In the genomic region with DNA sequence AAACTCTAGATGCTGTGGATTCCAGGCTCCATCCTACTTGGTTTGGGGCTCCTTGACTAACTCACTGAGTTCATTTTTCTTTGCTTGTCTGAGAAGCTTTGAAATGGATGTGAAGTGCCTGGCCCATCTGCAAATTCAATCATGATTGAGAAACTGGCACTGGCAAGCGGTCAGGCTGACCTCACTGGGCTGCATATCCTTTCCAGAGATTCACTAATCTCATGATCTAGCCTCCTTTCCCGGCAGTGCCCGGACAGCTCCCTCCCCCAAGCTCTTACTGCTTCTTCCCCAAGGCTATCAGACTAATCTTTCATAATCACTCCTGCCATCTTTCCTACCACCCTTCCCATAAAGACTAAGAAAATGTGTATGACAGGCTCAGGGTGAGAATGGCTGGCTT, we compare ENCODE assay signal across 27 mouse cellular contexts.
DNase-seq lines count a peak whose midpoint lies in the region; ATAC-seq and TF ChIP-seq lines count a peak whose summit lies in the region.
"Had no signal": no experiment of that assay in that cellular context is flagged by ENCODE, and none has a peak within 500 bp of the region (broad histone marks: within the 10 kb centered on the region; RNA-seq: fewer than 3 reads in every experiment).

No protein-coding gene starts in this region.

- TF ChIP-seq CTCF in liver, adult 2 months (IDR thresholded peaks at IDR 0.05; ENCODE audit: low read depth, low read length): no peak

- WGBS in liver, adult 2 months: 21% methylated on average over 3 of the region's 3 CpGs
- 63% methylated on average over 3 of the region's 3 CpGs for WGBS in liver, embryonic 12.5 days (ENCODE audit: insufficient replicate concordance)

- H3K36me3 ChIP-seq in liver, adult 2 months (ENCODE audit: control insufficient read depth, insufficient read depth, low read length): no peaks in the 10 kb centered on the region
- no peaks in the 10 kb centered on the region for H3K36me3 ChIP-seq in liver, embryonic 12.5 days
- H3K36me3 ChIP-seq: embryonic facial prominence, embryonic 12.5 days; forebrain, embryonic 12.5 days; heart, embryonic 13.5 days; hindbrain, embryonic 13.5 days; kidney, embryonic 15.5 days; liver, embryonic 15.5 days; lung, embryonic 15.5 days; neural tube, embryonic 13.5 days; stomach, embryonic 15.5 days had no signal

- H3K4me2 ChIP-seq in liver, embryonic 12.5 days: no peak overlapping the region
- H3K4me2 ChIP-seq: embryonic facial prominence, embryonic 12.5 days; forebrain, embryonic 12.5 days; heart, embryonic 13.5 days; hindbrain, embryonic 13.5 days; kidney, embryonic 15.5 days; liver, embryonic 15.5 days; lung, embryonic 15.5 days; neural tube, embryonic 13.5 days; stomach, embryonic 15.5 days had no signal

- peak; percentile 48 for DNase-seq in liver, adult 2 months (ENCODE audit: extremely low read depth, low read depth, low spot score)
- DNase-seq in MN1 (ENCODE audit: low spot score) (peak; percentile 63), NIH3T3 (ENCODE audit: low read depth) (peak; percentile 15)
- peak; percentile 21 to 57 for DNase-seq in adrenal gland, postnatal 36 days
- no peak for DNase-seq in layer of hippocampus, adult 9-11 months
- no peak for DNase-seq in cerebellum, postnatal 4 days (ENCODE audit: low spot score in 2 of 2)
- DNase-seq: cerebellum, adult 18-20 months; cerebellum, postnatal 14 days; heart, postnatal 14 days; kidney, adult 11 months; kidney, postnatal 36 days; thymus, adult 18-20 months; thymus, postnatal 36 days had no signal

- no peaks in the 10 kb centered on the region for H3K79me2 ChIP-seq in liver, adult 2 months (ENCODE audit: control insufficient read depth, insufficient read depth, low read length)

- H3K4me3 ChIP-seq in liver, adult 2 months (ENCODE audit: insufficient read depth, low read depth, low read length): no peak overlapping the region
- no peak overlapping the region for H3K4me3 ChIP-seq in liver, embryonic 12.5 days
- H3K4me3 ChIP-seq: embryonic facial prominence, embryonic 12.5 days; forebrain, embryonic 12.5 days; heart, embryonic 13.5 days; hindbrain, embryonic 13.5 days; kidney, embryonic 15.5 days; left cerebral cortex, adult 2 months; liver, embryonic 15.5 days; lung, embryonic 15.5 days; myocyte; neural tube, embryonic 13.5 days; stomach, embryonic 15.5 days had no signal

- H3K27ac ChIP-seq in liver, adult 2 months (replicated peaks; ENCODE audit: insufficient read depth, low read depth, low read length): no peak overlapping the region
- no peak overlapping the region for H3K27ac ChIP-seq in liver, embryonic 12.5 days
- H3K27ac ChIP-seq: embryonic facial prominence, embryonic 12.5 days; forebrain, embryonic 12.5 days; heart, embryonic 13.5 days; hindbrain, embryonic 13.5 days; kidney, embryonic 15.5 days; left cerebral cortex, adult 2 months; liver, embryonic 15.5 days; macrophage; neural tube, embryonic 13.5 days; stomach, embryonic 15.5 days had no signal

- TF ChIP-seq POLR2A in liver, adult 2 months (IDR thresholded peaks at IDR 0.05; ENCODE audit: extremely low read depth, insufficient read depth, low read length): no peak

- no peak overlapping the region for H3K9ac ChIP-seq in liver, adult 2 months (ENCODE audit: low read depth, low read length)
- H3K9ac ChIP-seq in liver, embryonic 12.5 days: no peak overlapping the region
- H3K9ac ChIP-seq: embryonic facial prominence, embryonic 12.5 days; forebrain, embryonic 12.5 days; heart, embryonic 13.5 days; hindbrain, embryonic 13.5 days; kidney, embryonic 15.5 days; liver, embryonic 15.5 days; lung, embryonic 15.5 days; neural tube, embryonic 13.5 days; stomach, embryonic 15.5 days had no signal

- H3K27me3 ChIP-seq in liver, adult 2 months (ENCODE audit: control insufficient read depth, insufficient read depth, low read length): no peaks in the 10 kb centered on the region
- no peaks in the 10 kb centered on the region for H3K27me3 ChIP-seq in liver, embryonic 12.5 days (replicated peaks)
- H3K27me3 ChIP-seq: embryonic facial prominence, embryonic 12.5 days; forebrain, embryonic 12.5 days; heart, embryonic 13.5 days; hindbrain, embryonic 13.5 days; kidney, embryonic 15.5 days; liver, embryonic 15.5 days; lung, embryonic 15.5 days; neural tube, embryonic 13.5 days; stomach, embryonic 15.5 days had no signal

- peaks cover 9% of the 10 kb centered on the region; the same call in 1 of the 2 replicates for H3K4me1 ChIP-seq in liver, adult 2 months (ENCODE audit: control insufficient read depth, insufficient read depth, low read length)
- H3K4me1 ChIP-seq in liver, embryonic 12.5 days: no peaks in the 10 kb centered on the region
- H3K4me1 ChIP-seq: embryonic facial prominence, embryonic 12.5 days; forebrain, embryonic 12.5 days; kidney, embryonic 15.5 days; liver, embryonic 15.5 days; stomach, embryonic 15.5 days had no signal

- ATAC-seq in liver, embryonic 12.5 days: no peak
- ATAC-seq: midbrain, embryonic 16.5 days had no signal

- H3K9me3 ChIP-seq in liver, embryonic 12.5 days (replicated peaks): no peaks in the 10 kb centered on the region
- H3K9me3 ChIP-seq: kidney, embryonic 15.5 days; liver, embryonic 15.5 days; lung, embryonic 15.5 days; neural tube, embryonic 13.5 days; stomach, embryonic 15.5 days had no signal

Comparison
In these comparisons a context has a peak if more than half of its experiments do, and no peak if none do; other contexts are left out.
1. DNase-seq: peak in liver, adult 2 months (single experiment), MN1 (single experiment), NIH3T3 (single experiment) and adrenal gland, postnatal 36 days (2 of 2); none in layer of hippocampus, adult 9-11 months (single experiment) and cerebellum, postnatal 4 days (0 of 2).